Mouse (Mus musculus) brain, embryonic 14.5 days (tissue): ENCODE results near the gene Mgat4a.

Experiments used
- CTCF ChIP-seq: fragments of 200-500 bp; IDR thresholded peaks from 2 replicates; pipeline ENCODE4 v1.5.1; 2012; ENCODE audit warnings: inconsistent platforms, mild to moderate bottlenecking, moderate library complexity, borderline replicate concordance; ENCODE audit not compliant: insufficient read depth, insufficient read length; ENCODE audit errors: extremely low read depth
- POLR2A ChIP-seq: fragments of 200-500 bp; IDR thresholded peaks from 2 replicates; pipeline ENCODE4 v1.6.1; 2012; ENCODE audit warnings: mild to moderate bottlenecking, inconsistent platforms, borderline replicate concordance; ENCODE audit not compliant: poor library complexity, insufficient read depth, insufficient read length, severe bottlenecking; ENCODE audit errors: extremely low read depth

- TF ChIP-seq POLR2A: no peak
- TF ChIP-seq CTCF: no peak
Measured at GRCm38 (mm10) chr1:37566754-37567153, 25.9 kb upstream of the Mgat4a start.
